Mouse (Mus musculus) heart, embryonic 14.5 days (tissue): ENCODE results near the gene Iqcd. TPM values are rescaled to one million over a fixed set of nuclear protein-coding genes. Genes with fewer than 3 reads are reported as not detected.

ENCODE experiments used
- ATAC-seq: fragments of 200-750 bp; cut with Nextera tagmentation; 2 replicates; pipeline ENCODE4 v1.8.0; 2017; ENCODE audit warnings: low read depth, moderate TSS enrichment; ENCODE audit not compliant: insufficient number of reproducible peaks, insufficient read depth, low FRiP score
- H3K27ac ChIP-seq, 2 experiments: fragments of 200-500 bp in 1 of 2; fragments of 300-500 bp in 1 of 2; sonication (generic) in 1 of 2; replicated peaks in 1 of 2; 2 replicates each; pipeline ENCODE4 v1.5.1; 2012 to 2014; ENCODE audit warnings: low read depth in 2 of 2, low read length in 2 of 2, control low read depth in 1 of 2, mild to moderate bottlenecking in 1 of 2, mixed read lengths in 1 of 2; ENCODE audit not compliant: control insufficient read depth in 1 of 2, insufficient read depth in 1 of 2
- H3K27me3 ChIP-seq: fragments of 300-500 bp; sonication (generic); 2 replicates; pipeline ENCODE4 v1.6.1; 2014; ENCODE audit warnings: mild to moderate bottlenecking, low read length, control low read depth; ENCODE audit not compliant: control insufficient read depth, insufficient read depth
- H3K36me3 ChIP-seq: fragments of 300-500 bp; sonication (generic); 2 replicates; pipeline ENCODE4 v1.6.1; 2014; ENCODE audit warnings: mild to moderate bottlenecking, control low read depth, low read length, mixed read lengths; ENCODE audit not compliant: control insufficient read depth, insufficient read depth
- H3K4me1 ChIP-seq, 2 experiments: fragments of 200-500 bp in 1 of 2; fragments of 300-500 bp in 1 of 2; sonication (generic) in 1 of 2; 2 replicates each; pipeline ENCODE4 v1.6.1; 2012 to 2014; ENCODE audit warnings: low read length in 2 of 2, control low read depth in 1 of 2, mixed read lengths in 1 of 2; ENCODE audit not compliant: control insufficient read depth in 2 of 2, insufficient read depth in 2 of 2
- H3K4me2 ChIP-seq: fragments of 300-500 bp; sonication (generic); 2 replicates; pipeline ENCODE4 v1.6.1; 2014; ENCODE audit warnings: mild to moderate bottlenecking, low read length
- H3K4me3 ChIP-seq, 2 experiments: fragments of 200-500 bp in 1 of 2; fragments of 300-500 bp in 1 of 2; sonication (generic) in 1 of 2; 2 replicates each; pipeline ENCODE4 v1.5.1; 2012 to 2014; ENCODE audit warnings: low read length in 2 of 2, mild to moderate bottlenecking in 2 of 2, control low read depth in 1 of 2, low read depth in 1 of 2, moderate library complexity in 1 of 2; ENCODE audit not compliant: control insufficient read depth in 1 of 2, insufficient read depth in 1 of 2
- H3K9ac ChIP-seq: fragments of 300-500 bp; sonication (generic); 2 replicates; pipeline ENCODE4 v1.6.1; 2014; ENCODE audit warnings: mild to moderate bottlenecking, low read length
- H3K9me3 ChIP-seq: fragments of 300-500 bp; sonication (generic); 2 replicates; pipeline ENCODE4 v1.6.1; 2016; ENCODE audit warnings: low read length, control low read depth; ENCODE audit not compliant: control insufficient read depth
- WGBS: fragments of 180-500 bp; shearing (Covaris S2); extraction: QIAGEN DNeasy Blood & Tissue Kit; methylation state at CpG from one replicate; pipeline ENCODE4 v1.1.7; 2014; 5-methylcytosine and 5-hydroxymethylcytosine counted together
- polyA plus RNA-seq: library from polyadenylated mRNA; unstranded; fragments of >200 nt; fragmentation: Nextera tagmentation; extraction: Ambion mirVana; gene quantifications from 2 replicates; pipeline ENCODE4 v1.2.1, GENCODE M21; 2014

The Iqcd gene
- polyA plus RNA-seq, 1 experiment from 2014 or later = 0.43 TPM

DNA sequence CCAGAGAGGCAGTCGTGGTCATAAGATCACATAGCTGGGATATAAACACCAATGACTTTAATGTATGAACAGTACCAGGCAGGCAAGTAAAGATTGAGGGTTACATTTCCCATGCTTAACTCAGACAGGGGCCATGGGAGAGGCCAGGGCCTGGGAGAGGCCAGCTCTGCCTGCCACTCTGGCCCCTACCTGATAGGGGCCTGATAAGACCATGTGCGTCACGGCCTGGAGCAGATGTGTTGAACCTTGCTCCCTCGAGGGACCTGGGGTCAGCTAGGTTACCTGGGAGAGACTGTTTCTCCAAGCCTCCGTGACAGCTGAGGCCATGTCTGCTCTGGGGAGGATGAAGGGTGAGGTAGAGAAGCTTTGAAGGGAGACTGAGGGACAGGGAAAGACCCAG, 62.4 kb downstream of the Iqcd start:
- peaks cover 5 to 14% of the 10 kb centered on the region in 2 experiments for H3K4me1 ChIP-seq
- H3K4me3 ChIP-seq = no peak overlapping the region
- H3K9ac ChIP-seq = no peak overlapping the region
- H3K9me3 ChIP-seq = no peaks in the 10 kb centered on the region
- 34% methylated on average over 5 of the region's 5 CpGs for WGBS
- H3K36me3 ChIP-seq = no peaks in the 10 kb centered on the region
- peaks cover 42% of the 10 kb centered on the region for H3K27me3 ChIP-seq
- no peak for ATAC-seq
- no peak overlapping the region for H3K4me2 ChIP-seq
- H3K27ac ChIP-seq = no peak overlapping the region

DNA sequence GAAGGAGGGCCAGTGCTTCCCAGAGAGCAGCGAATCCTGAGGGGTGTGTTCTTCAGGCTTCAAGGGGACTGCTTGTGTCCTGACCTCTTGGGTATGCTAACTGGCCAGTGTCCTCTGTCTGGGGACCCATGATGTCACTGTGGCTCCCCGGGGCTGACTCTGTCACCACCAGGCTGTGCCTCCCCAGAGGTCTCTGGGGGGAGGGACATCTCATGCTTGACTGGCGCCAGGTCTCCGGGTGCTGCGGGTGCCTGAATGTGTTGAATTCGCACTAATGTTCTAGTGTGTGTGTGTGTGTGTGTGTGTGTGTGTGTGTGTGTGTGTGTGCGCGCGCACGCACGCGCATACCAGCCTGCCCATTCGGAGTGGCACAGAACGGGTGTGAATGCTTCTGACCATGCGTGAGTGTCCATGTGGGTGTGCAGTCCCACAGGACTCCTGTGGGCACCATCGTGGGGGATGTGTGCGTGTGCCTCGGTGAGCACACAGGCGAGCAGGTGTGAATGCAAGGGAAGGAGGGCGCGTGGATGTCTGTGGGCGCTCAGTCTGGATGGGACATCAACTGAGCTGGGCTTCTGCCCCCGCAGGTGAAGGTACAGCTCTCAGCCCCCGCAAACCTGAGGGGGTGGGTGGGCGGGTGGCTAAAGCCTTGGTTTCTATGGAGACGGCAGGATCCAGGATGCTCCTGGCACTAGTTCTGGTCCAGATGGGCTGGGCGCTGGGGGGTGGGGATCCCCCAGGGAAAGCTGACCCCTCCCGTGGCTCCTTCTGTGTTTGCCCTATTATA, 64.3 kb downstream of the Iqcd start:
- Histone ChIP-seq H3K27me3 (peaks cover 37% of the 10 kb centered on the region), H3K4me1 (peaks cover 5 to 14% of the 10 kb centered on the region in 2 experiments), H3K36me3 (no peaks in the 10 kb centered on the region)

DNA sequence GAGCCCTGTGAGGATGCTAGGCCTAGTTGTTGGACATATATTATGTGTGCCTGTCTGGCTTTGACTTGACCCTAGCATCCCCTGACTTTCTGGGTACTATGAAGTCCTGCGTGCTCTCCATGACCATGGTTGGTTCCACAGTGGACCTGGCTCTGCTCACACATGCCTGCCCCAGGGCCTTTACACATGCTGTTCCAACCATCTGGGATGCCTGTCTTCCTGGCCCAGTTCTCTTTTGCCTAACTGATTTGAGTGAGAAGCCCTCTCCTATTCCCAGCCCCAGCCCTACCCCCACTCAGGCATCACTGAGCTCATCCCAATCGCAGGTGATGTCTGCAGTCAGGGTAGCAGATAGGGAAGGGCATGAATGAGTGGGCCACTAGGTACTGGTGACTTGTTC, 65.1 kb downstream of the Iqcd start:
- Histone ChIP-seq H3K27ac (no peak overlapping the region), H3K4me2 (no peak overlapping the region), H3K9me3 (no peaks in the 10 kb centered on the region), H3K9ac (no peak overlapping the region), H3K4me1 (peaks cover 2 to 7% of the 10 kb centered on the region in 2 experiments), H3K4me3 (no peak overlapping the region), H3K27me3 (peaks cover 30% of the 10 kb centered on the region), H3K36me3 (no peaks in the 10 kb centered on the region)
- 81% methylated on average over 2 of the region's 2 CpGs for WGBS
- ATAC-seq = no peak

More for the DNA sequence above, 64.3 kb downstream of the Iqcd start:
- no peak overlapping the region for H3K9ac ChIP-seq
- 79% methylated on average over 28 of the region's 28 CpGs for WGBS
- ATAC-seq = no peak
- H3K27ac ChIP-seq = no peak overlapping the region
- H3K9me3 ChIP-seq = no peaks in the 10 kb centered on the region
- H3K4me3 ChIP-seq = no peak overlapping the region
- H3K4me2 ChIP-seq = no peak overlapping the region

DNA sequence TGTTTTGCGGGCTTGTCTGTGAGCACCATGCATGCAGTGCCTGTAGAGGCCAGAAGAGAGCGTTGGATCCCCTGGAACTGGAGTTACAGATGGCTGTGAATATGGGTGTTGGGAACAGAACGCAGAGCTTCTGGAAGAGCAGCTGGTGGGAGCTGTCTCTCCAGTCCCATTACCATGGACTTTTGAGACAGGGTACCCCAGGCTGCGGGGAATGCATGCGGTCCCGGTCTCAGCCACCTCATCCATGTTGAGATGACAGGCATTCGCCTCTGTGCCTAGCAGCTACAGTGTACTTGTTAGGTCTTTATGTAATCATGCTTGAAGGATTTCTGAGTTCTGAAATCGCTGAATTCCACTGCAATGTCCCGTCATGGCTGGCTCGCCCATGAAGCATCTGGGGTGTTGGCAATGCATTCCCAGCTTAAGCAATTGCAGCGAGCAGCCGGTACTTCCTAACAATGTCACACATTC, 67.5 kb downstream of the Iqcd start:
- H3K27ac ChIP-seq = no peak overlapping the region
- H3K27me3 ChIP-seq = peaks cover 10% of the 10 kb centered on the region; the same call in 1 of the 2 replicates
- no peaks in the 10 kb centered on the region for H3K4me1 ChIP-seq
- H3K9me3 ChIP-seq = no peaks in the 10 kb centered on the region
- H3K4me3 ChIP-seq = no peak overlapping the region
- no peak overlapping the region for H3K4me2 ChIP-seq
- 76% methylated on average over 12 of the region's 12 CpGs for WGBS
- H3K36me3 ChIP-seq = no peaks in the 10 kb centered on the region
- ATAC-seq = no peak
- no peak overlapping the region for H3K9ac ChIP-seq

Other genes starting within 250 kb of the Iqcd start
- not detected in 2 replicates for gene Lhx5, start 157.3 kb upstream of the Iqcd start, polyA plus RNA-seq
- 14.1 and 14.4 TPM in 2 replicates for gene Sdsl, start 116.2 kb upstream of the Iqcd start, polyA plus RNA-seq
- not detected in 2 replicates for gene Sds, start 112.5 kb upstream of the Iqcd start, polyA plus RNA-seq
- gene Plbd2, start 85.4 kb upstream of the Iqcd start, polyA plus RNA-seq = 35.1 and 36.1 TPM in 2 replicates
- gene Slc8b1, start 77.8 kb upstream of the Iqcd start, polyA plus RNA-seq = 3.1 TPM in 2 replicates
- 14.5 and 17.1 TPM in 2 replicates for gene Tpcn1, start 343 bp upstream of the Iqcd start, polyA plus RNA-seq
- 5.6 and 6.2 TPM in 2 replicates for gene Rita1, start 23.6 kb downstream of the Iqcd start, polyA plus RNA-seq
- 17.9 and 18.9 TPM in 2 replicates for gene Ddx54, start 23.7 kb downstream of the Iqcd start, polyA plus RNA-seq
- not detected in 2 replicates for gene Cfap73, start 45.2 kb downstream of the Iqcd start, polyA plus RNA-seq
- gene Rasal1, start 59.8 kb downstream of the Iqcd start, polyA plus RNA-seq = 0.54 TPM in 1 of 2 replicates, not detected in the other
- 0.27 and 0.54 TPM in 2 replicates for gene Dtx1, start 122.9 kb downstream of the Iqcd start, polyA plus RNA-seq
- gene Oas2, start 160.8 kb downstream of the Iqcd start, polyA plus RNA-seq = 0.43 and 0.58 TPM in 2 replicates
- gene Oas3, start 188.6 kb downstream of the Iqcd start, polyA plus RNA-seq = 0.27 and 0.77 TPM in 2 replicates
- not detected in 2 replicates for gene Oas1e, start 206.5 kb downstream of the Iqcd start, polyA plus RNA-seq
- 0.31 and 0.55 TPM in 2 replicates for gene Oas1c, start 223.5 kb downstream of the Iqcd start, polyA plus RNA-seq